Mouse (Mus musculus): Measurements from ENCODE around the gene Ccnq. TPM values are rescaled to one million over a fixed set of nuclear protein-coding genes. Genes with fewer than 3 reads are reported as not detected.

Gene Ccnq
- polyA plus RNA-seq, 1 experiment, result 56.9 TPM

GRCm38 (mm10) chr11:78741958-78742357 lies 9.6 kb downstream of the Ccnq start:
- H3K36me3 ChIP-seq (ENCODE audit: control insufficient read depth, insufficient read depth, low read length), result no peaks in the 10 kb centered on the region
- no peaks in the 10 kb centered on the region for H3K27me3 ChIP-seq (replicated peaks; ENCODE audit: control insufficient read depth, insufficient read depth, low read length)
- no peak overlapping the region for H3K4me3 ChIP-seq (ENCODE audit: insufficient read depth, low read depth, low read length)
- TF ChIP-seq POLR2A (IDR thresholded peaks at IDR 0.05; ENCODE audit: low read depth, low read length) (no peak), CTCF (conservative IDR thresholded peaks at IDR 0.05; ENCODE audit: insufficient read depth, insufficient read length, low read depth, low read length) (no peak)
- H3K4me1 ChIP-seq (ENCODE audit: control insufficient read depth, insufficient read depth, low read length), result no peaks in the 10 kb centered on the region
- 83% methylated on average over 7 of the region's 7 CpGs for WGBS
- DNase-seq, result no peak
- no peak overlapping the region for H3K27ac ChIP-seq (ENCODE audit: insufficient read depth, low read depth, low read length)

GRCm38 (mm10) chr11:78739361-78739760 lies 12.2 kb downstream of the Ccnq start:
- H3K4me1 ChIP-seq (ENCODE audit: control insufficient read depth, insufficient read depth, low read length), result no peaks in the 10 kb centered on the region
- TF ChIP-seq POLR2A (IDR thresholded peaks at IDR 0.05; ENCODE audit: low read depth, low read length), result no peak
- no peak for TF ChIP-seq CTCF (conservative IDR thresholded peaks at IDR 0.05; ENCODE audit: insufficient read depth, insufficient read length, low read depth, low read length)
- H3K4me3 ChIP-seq (ENCODE audit: insufficient read depth, low read depth, low read length), result no peak overlapping the region
- no peaks in the 10 kb centered on the region; the same call in 1 of the 2 replicates for H3K27me3 ChIP-seq (replicated peaks; ENCODE audit: control insufficient read depth, insufficient read depth, low read length)
- H3K27ac ChIP-seq (ENCODE audit: insufficient read depth, low read depth, low read length), result no peak overlapping the region
- no peak for DNase-seq
- H3K36me3 ChIP-seq (ENCODE audit: control insufficient read depth, insufficient read depth, low read length), result no peaks in the 10 kb centered on the region

GRCm38 (mm10) chr11:78736877-78737408 lies 14.6 kb downstream of the Ccnq start:
- 73% methylated on average over 3 of the region's 3 CpGs for WGBS
- TF ChIP-seq POLR2A (IDR thresholded peaks at IDR 0.05; ENCODE audit: low read depth, low read length), result no peak
- TF ChIP-seq CTCF (conservative IDR thresholded peaks at IDR 0.05; ENCODE audit: insufficient read depth, insufficient read length, low read depth, low read length), result no peak
- no peak for DNase-seq
- Histone ChIP-seq H3K36me3 (ENCODE audit: control insufficient read depth, insufficient read depth, low read length) (no peaks in the 10 kb centered on the region), H3K4me3 (ENCODE audit: insufficient read depth, low read depth, low read length) (no peak overlapping the region), H3K27me3 (replicated peaks; ENCODE audit: control insufficient read depth, insufficient read depth, low read length) (no peaks in the 10 kb centered on the region; the same call in 1 of the 2 replicates), H3K27ac (ENCODE audit: insufficient read depth, low read depth, low read length) (no peak overlapping the region), H3K4me1 (ENCODE audit: control insufficient read depth, insufficient read depth, low read length) (no peaks in the 10 kb centered on the region)

GRCm38 (mm10) chr11:78735168-78735567 lies 16.4 kb downstream of the Ccnq start:
- Histone ChIP-seq H3K4me1 (ENCODE audit: control insufficient read depth, insufficient read depth, low read length) (no peaks in the 10 kb centered on the region), H3K27me3 (replicated peaks; ENCODE audit: control insufficient read depth, insufficient read depth, low read length) (no peaks in the 10 kb centered on the region; the same call in 1 of the 2 replicates), H3K36me3 (ENCODE audit: control insufficient read depth, insufficient read depth, low read length) (no peaks in the 10 kb centered on the region), H3K4me3 (ENCODE audit: insufficient read depth, low read depth, low read length) (no peak overlapping the region), H3K27ac (ENCODE audit: insufficient read depth, low read depth, low read length) (no peak overlapping the region)
- 91% methylated on average over 1 of the region's 1 CpGs for WGBS
- DNase-seq, result no peak
- TF ChIP-seq POLR2A (IDR thresholded peaks at IDR 0.05; ENCODE audit: low read depth, low read length), result no peak
- no peak for TF ChIP-seq CTCF (conservative IDR thresholded peaks at IDR 0.05; ENCODE audit: insufficient read depth, insufficient read length, low read depth, low read length)

GRCm38 (mm10) chr11:78732619-78733018 lies 18.9 kb downstream of the Ccnq start:
- WGBS, result 90% methylated on average over 6 of the region's 6 CpGs
- Histone ChIP-seq H3K27ac (ENCODE audit: insufficient read depth, low read depth, low read length) (no peak overlapping the region), H3K27me3 (replicated peaks; ENCODE audit: control insufficient read depth, insufficient read depth, low read length) (no peaks in the 10 kb centered on the region; the same call in 1 of the 2 replicates), H3K4me3 (ENCODE audit: insufficient read depth, low read depth, low read length) (no peak overlapping the region), H3K36me3 (ENCODE audit: control insufficient read depth, insufficient read depth, low read length) (no peaks in the 10 kb centered on the region), H3K4me1 (ENCODE audit: control insufficient read depth, insufficient read depth, low read length) (no peaks in the 10 kb centered on the region)
- no peak for TF ChIP-seq CTCF (conservative IDR thresholded peaks at IDR 0.05; ENCODE audit: insufficient read depth, insufficient read length, low read depth, low read length)
- no peak for TF ChIP-seq POLR2A (IDR thresholded peaks at IDR 0.05; ENCODE audit: low read depth, low read length)
- DNase-seq, result no peak

GRCm38 (mm10) chr11:78730902-78731301 lies 20.6 kb downstream of the Ccnq start:
- Histone ChIP-seq H3K4me3 (ENCODE audit: insufficient read depth, low read depth, low read length) (no peak overlapping the region), H3K36me3 (ENCODE audit: control insufficient read depth, insufficient read depth, low read length) (no peaks in the 10 kb centered on the region), H3K4me1 (ENCODE audit: control insufficient read depth, insufficient read depth, low read length) (no peaks in the 10 kb centered on the region), H3K27me3 (replicated peaks; ENCODE audit: control insufficient read depth, insufficient read depth, low read length) (no peaks in the 10 kb centered on the region; the same call in 1 of the 2 replicates), H3K27ac (ENCODE audit: insufficient read depth, low read depth, low read length) (no peak overlapping the region)
- 14% methylated on average over 2 of the region's 2 CpGs for WGBS
- DNase-seq, result no peak
- TF ChIP-seq POLR2A (IDR thresholded peaks at IDR 0.05; ENCODE audit: low read depth, low read length), result no peak
- no peak for TF ChIP-seq CTCF (conservative IDR thresholded peaks at IDR 0.05; ENCODE audit: insufficient read depth, insufficient read length, low read depth, low read length)

GRCm38 (mm10) chr11:78728041-78728440 lies 23.5 kb downstream of the Ccnq start:
- no peak for DNase-seq
- Histone ChIP-seq H3K4me1 (ENCODE audit: control insufficient read depth, insufficient read depth, low read length) (no peaks in the 10 kb centered on the region), H3K4me3 (ENCODE audit: insufficient read depth, low read depth, low read length) (no peak overlapping the region), H3K36me3 (ENCODE audit: control insufficient read depth, insufficient read depth, low read length) (no peaks in the 10 kb centered on the region), H3K27me3 (replicated peaks; ENCODE audit: control insufficient read depth, insufficient read depth, low read length) (no peaks in the 10 kb centered on the region; the same call in 1 of the 2 replicates), H3K27ac (ENCODE audit: insufficient read depth, low read depth, low read length) (no peak overlapping the region)
- 74% methylated on average over 4 of the region's 4 CpGs for WGBS
- TF ChIP-seq CTCF (conservative IDR thresholded peaks at IDR 0.05; ENCODE audit: insufficient read depth, insufficient read length, low read depth, low read length) (no peak), POLR2A (IDR thresholded peaks at IDR 0.05; ENCODE audit: low read depth, low read length) (no peak)
